18 mouse cellular contexts compared by ENCODE assay signal in genomic region chr5:149146691-149147090, GRCm38 (mm10).
"Had no signal": no experiment of that assay in that cellular context is flagged by ENCODE, and none has a peak within 500 bp of the region (broad histone marks: within the 10 kb centered on the region; RNA-seq: fewer than 3 reads in every experiment).

No protein-coding gene starts in this region.

- H3K4me1 ChIP-seq: midbrain, embryonic 10.5 days; midbrain, embryonic 13.5 days; neural tube, embryonic 13.5 days had no signal

- H3K4me2 ChIP-seq: limb, embryonic 13.5 days; lung, embryonic 14.5 days; midbrain, embryonic 13.5 days; neural tube, embryonic 13.5 days had no signal

- ATAC-seq: inflammation-experienced regulatory T-cells, adult 6 months; intestine, embryonic 16.5 days; lung, postnatal 0 days; midbrain, embryonic 13.5 days; midbrain, embryonic 16.5 days had no signal

- H3K9ac ChIP-seq: limb, embryonic 13.5 days; lung, embryonic 14.5 days; midbrain, embryonic 13.5 days; neural tube, embryonic 13.5 days had no signal

- DNase-seq: kidney, adult 18-20 months; kidney, adult 9 months; kidney, postnatal 14 days; kidney, postnatal 4 days; lung, embryonic 14.5 days; lung, postnatal 36 days; retina, postnatal 1 day; thymus, postnatal 25 days had no signal

- H3K9me3 ChIP-seq: limb, embryonic 10.5 days; midbrain, embryonic 10.5 days; midbrain, embryonic 13.5 days; neural tube, embryonic 13.5 days had no signal

- H3K36me3 ChIP-seq: limb, embryonic 10.5 days; limb, embryonic 13.5 days; midbrain, embryonic 10.5 days; midbrain, embryonic 13.5 days; neural tube, embryonic 13.5 days had no signal

- H3K27ac ChIP-seq: limb, embryonic 10.5 days; limb, embryonic 13.5 days; midbrain, embryonic 10.5 days; midbrain, embryonic 13.5 days; neural tube, embryonic 13.5 days had no signal

- H3K4me3 ChIP-seq: limb, embryonic 10.5 days; limb, embryonic 13.5 days; midbrain, embryonic 10.5 days; midbrain, embryonic 13.5 days; myocyte; neural tube, embryonic 13.5 days had no signal

- H3K27me3 ChIP-seq: limb, embryonic 13.5 days; midbrain, embryonic 13.5 days; neural tube, embryonic 13.5 days had no signal
